Mouse (Mus musculus) heart, postnatal 36 days (tissue): ENCODE data around the gene H2al1b. TPM values are rescaled to one million over a fixed set of nuclear protein-coding genes. Genes with fewer than 3 reads are reported as not detected.
"Not testable (repeated sequence)": the region's sequence is repeated elsewhere in the genome, so short reads cannot be mapped to it uniquely, and the experiment has no call there.

Source experiments
- DNase-seq, 2 experiments: peaks; one replicate each; pipeline ENCODE4 v3.0.0; 2021 to 2022
- intact Hi-C: fragments of 180-260 bp; cut with DNase I; formaldehyde crosslinking; loops from one replicate; pipeline ENCODE4 v1.15.1; 2025
- total RNA-seq, 2 experiments: library from RNA; stranded (reverse); gene quantifications; 2 replicates each; pipeline ENCODE4 v1.2.3; 2021

The H2al1b gene
- total RNA-seq, 2 experiments from 2014 or later, result not detected

DNA sequence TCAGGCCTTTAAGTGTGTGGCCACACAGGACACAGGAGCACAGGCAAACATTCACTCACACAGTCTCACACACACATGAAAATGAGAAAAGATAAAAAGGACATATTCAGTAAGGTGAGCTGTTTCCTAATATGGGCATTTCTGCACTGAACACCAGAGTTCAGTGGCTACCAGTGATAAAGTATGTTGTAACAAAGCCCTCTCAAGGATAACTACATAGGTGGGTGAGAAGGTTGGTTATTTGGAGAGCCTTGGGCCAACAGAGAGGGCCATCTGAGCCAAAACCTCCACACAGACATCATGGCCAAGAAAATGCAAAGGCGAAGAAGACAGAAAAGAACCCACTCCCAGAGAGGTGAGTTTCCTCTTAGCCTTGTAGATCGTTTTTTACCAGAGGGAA, 25.3 kb downstream of the H2al1b start, which contains the start of gene H2al1j:
Gene H2al1j, plus strand, starts transcription at position 301 of the 400 bp plus-strand sequence.
- DNase-seq, intact Hi-C loops: not testable (repeated sequence)

DNA sequence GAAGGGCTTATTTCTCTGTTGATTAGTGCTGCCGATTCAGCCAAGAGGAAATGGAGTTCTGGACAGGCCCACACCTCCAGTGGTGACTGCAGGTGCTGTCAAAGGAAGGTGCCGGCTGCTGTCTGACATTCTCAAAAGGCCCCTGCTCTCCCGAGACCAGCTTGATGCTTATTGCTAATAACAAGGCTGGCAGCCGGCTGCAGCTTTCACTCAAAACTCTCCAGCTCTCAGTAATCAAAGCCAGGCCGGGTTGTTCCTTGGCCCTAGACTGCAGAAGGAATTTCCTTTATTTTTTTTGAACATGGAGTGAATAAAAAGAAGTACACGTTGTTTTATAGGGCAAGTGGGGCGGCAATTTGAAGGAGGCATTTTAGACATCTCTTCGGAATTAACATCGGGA, 43.5 kb downstream of the H2al1b start:
- DNase-seq, result peak; percentile 5 to 17
- intact Hi-C loops, result no loop called here

DNA sequence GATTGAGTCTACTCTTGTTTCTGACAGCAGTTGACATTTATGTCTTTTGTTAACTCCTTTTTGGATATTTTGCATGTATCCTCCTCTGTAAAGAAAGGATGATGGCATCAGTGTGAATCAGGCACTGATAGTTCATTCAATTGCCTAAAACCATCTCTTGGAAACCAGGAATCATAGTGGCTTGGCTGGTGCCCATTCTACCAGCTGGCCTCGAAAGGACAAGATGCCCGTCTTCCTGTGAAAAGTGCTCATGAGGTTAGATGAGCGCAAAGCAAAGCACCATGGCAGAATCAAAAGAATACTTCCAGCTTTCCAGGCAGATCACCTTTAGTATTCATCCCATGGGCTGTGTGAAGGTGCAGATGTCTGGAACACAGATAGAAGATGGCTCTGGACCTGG, 44.5 kb downstream of the H2al1b start:
- DNase-seq, result no peak
- intact Hi-C loops, result no loop called here

Other genes starting within 250 kb of the H2al1b start
- gene H2al1a, start 3.2 kb upstream of the H2al1b start, total RNA-seq, result not detected
- not detected for gene H2al1c, start 3.2 kb downstream of the H2al1b start, total RNA-seq
- not detected for gene H2al1d, start 6.4 kb downstream of the H2al1b start, total RNA-seq
- gene H2al1e, start 9.5 kb downstream of the H2al1b start, total RNA-seq, result not detected
- gene H2al1f, start 12.7 kb downstream of the H2al1b start, total RNA-seq, result not detected
- gene H2al1g, start 15.8 kb downstream of the H2al1b start, total RNA-seq, result not detected
- gene H2al1h, start 19.1 kb downstream of the H2al1b start, total RNA-seq, result not detected
- not detected for gene H2al1i, start 22.2 kb downstream of the H2al1b start, total RNA-seq
- gene H2al1j, start 25.4 kb downstream of the H2al1b start, total RNA-seq, result not detected